In the genomic region with DNA sequence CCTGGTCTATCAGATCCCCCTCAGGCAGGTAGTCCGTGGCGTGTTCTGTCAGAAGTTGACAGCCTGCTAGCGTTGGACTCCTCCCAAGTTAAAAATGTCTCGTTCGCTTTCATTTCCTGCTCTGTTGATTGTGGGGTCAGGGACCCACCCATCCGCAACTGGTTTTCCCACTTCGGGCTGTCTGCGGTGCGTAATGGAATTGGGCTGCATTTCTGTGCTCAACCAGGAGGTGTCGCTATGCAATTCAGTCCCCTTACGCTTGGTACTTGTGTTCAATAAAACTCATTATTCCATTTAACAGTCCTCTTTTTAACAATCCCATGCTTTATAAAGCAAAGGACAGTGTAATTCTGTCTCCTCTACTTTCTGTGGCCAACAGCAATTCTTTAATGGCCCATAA, we compare ENCODE assay signal across 8 mouse cellular contexts. TPM values are rescaled to one million over a fixed set of nuclear protein-coding genes. Genes with fewer than 3 reads are reported as not detected.
DNase-seq lines count a peak whose midpoint lies in the region; ATAC-seq lines count a peak whose summit lies in the region.

No protein-coding gene starts in this region.

- DNase-seq in forebrain, embryonic 10.5 days (ENCODE audit: extremely low spot score, low spot score) = no peak
- DNase-seq in right cerebral cortex, adult 18-20 months = peak; percentile 17
- no peak for DNase-seq in right cerebral cortex, postnatal 10 days (ENCODE audit: low spot score in 2 of 2)
- DNase-seq in heart, postnatal 4 days = peak; percentile 40
- peak; percentile 43 for DNase-seq in midbrain, embryonic 14.5 days
- DNase-seq in cerebellum, adult 11-12 months = no peak

- no peak overlapping the region for H3K9ac ChIP-seq in forebrain, embryonic 12.5 days
- no peak overlapping the region for H3K9ac ChIP-seq in midbrain, embryonic 14.5 days (replicated peaks; ENCODE audit: low read length)

- no peak overlapping the region for H3K4me3 ChIP-seq in forebrain, embryonic 10.5 days
- H3K4me3 ChIP-seq in forebrain, embryonic 12.5 days (replicated peaks) = no peak overlapping the region
- H3K4me3 ChIP-seq in midbrain, embryonic 14.5 days (replicated peaks; ENCODE audit: low read depth, low read length) = no peak overlapping the region

- no peak overlapping the region for H3K4me2 ChIP-seq in forebrain, embryonic 12.5 days
- H3K4me2 ChIP-seq in midbrain, embryonic 14.5 days (ENCODE audit: low read length) = no peak overlapping the region

- H3K9me3 ChIP-seq in forebrain, embryonic 10.5 days = 0 out of 2 replicates have a peak, but pooled peaks cover 4% of the 10 kb centered on the region
- H3K9me3 ChIP-seq in forebrain, embryonic 12.5 days = no peaks in the 10 kb centered on the region
- H3K9me3 ChIP-seq in midbrain, embryonic 14.5 days (ENCODE audit: control insufficient read depth, low read length) = no peaks in the 10 kb centered on the region

- ATAC-seq in forebrain, embryonic 12.5 days (ENCODE audit: low FRiP score) = no peak
- ATAC-seq in midbrain, embryonic 14.5 days (ENCODE audit: low FRiP score, low TSS enrichment) = no peak
- no peak for ATAC-seq in erythroid progenitor cell, adult 5-6 weeks (replicated peaks; ENCODE audit: low FRiP score, poor library complexity, severe bottlenecking)

- H3K4me1 ChIP-seq in forebrain, embryonic 10.5 days = peaks cover 75% of the 10 kb centered on the region
- peaks cover 53% of the 10 kb centered on the region for H3K4me1 ChIP-seq in forebrain, embryonic 12.5 days
- H3K4me1 ChIP-seq in midbrain, embryonic 14.5 days (ENCODE audit: control insufficient read depth, insufficient read depth, low read length) = peaks cover 29% of the 10 kb centered on the region

- WGBS in forebrain, embryonic 10.5 days = 43% methylated on average over 11 of the region's 11 CpGs
- WGBS in forebrain, embryonic 12.5 days = 56% methylated on average over 11 of the region's 11 CpGs
- WGBS in midbrain, embryonic 14.5 days = 56% methylated on average over 11 of the region's 11 CpGs

- H3K27ac ChIP-seq in forebrain, embryonic 10.5 days = peak overlapping the region; percentile 85; the same call in 1 of the 2 replicates
- H3K27ac ChIP-seq in forebrain, embryonic 12.5 days = no peak overlapping the region
- H3K27ac ChIP-seq in midbrain, embryonic 14.5 days (replicated peaks; ENCODE audit: low read depth, low read length) = no peak overlapping the region

- no peaks in the 10 kb centered on the region for H3K36me3 ChIP-seq in forebrain, embryonic 10.5 days (replicated peaks)
- no peaks in the 10 kb centered on the region for H3K36me3 ChIP-seq in forebrain, embryonic 12.5 days (replicated peaks)
- no peaks in the 10 kb centered on the region for H3K36me3 ChIP-seq in midbrain, embryonic 14.5 days (ENCODE audit: control insufficient read depth, insufficient read depth, low read length)

- H3K27me3 ChIP-seq in forebrain, embryonic 10.5 days (ENCODE audit: poor library complexity, severe bottlenecking) = peaks cover 58% of the 10 kb centered on the region
- peaks cover 26% of the 10 kb centered on the region for H3K27me3 ChIP-seq in forebrain, embryonic 12.5 days
- H3K27me3 ChIP-seq in midbrain, embryonic 14.5 days (ENCODE audit: control insufficient read depth, insufficient read depth, low read length) = no peaks in the 10 kb centered on the region

RNA-seq across cellular contexts. Expression of a gene that starts 31.0 kb away (rescaled TPM):
- polyA plus RNA-seq in forebrain, embryonic 10.5 days (2016; fragmentation: Nextera tagmentation; extraction: Ambion mirVana) = 12.8 and 14.3 TPM in 2 replicates
- 14.8 and 17.4 TPM in 2 replicates for polyA plus RNA-seq in forebrain, embryonic 12.5 days (2016; fragmentation: Nextera tagmentation; extraction: Ambion mirVana)
- total RNA-seq in heart, postnatal 4 days (2021) = 1 to 10 TPM; 5.8 to 6.3 TPM
- polyA plus RNA-seq in midbrain, embryonic 14.5 days (2014; fragmentation: Nextera tagmentation; extraction: Ambion mirVana) = 14.1 and 19.4 TPM in 2 replicates
- total RNA-seq in erythroid progenitor cell, adult 5-6 weeks (2015; ENCODE audit: low replicate concordance) = 0.72 and 2.9 TPM in 2 replicates
- total RNA-seq in erythroid progenitor cell, adult 5-6 weeks (2017; ENCODE audit: low replicate concordance) = 0.77 TPM in 1 of 2 replicates, not detected in the other

Comparison
In these comparisons a context has a peak if more than half of its experiments do, and no peak if none do; other contexts are left out.
1. DNase-seq: peak in right cerebral cortex, adult 18-20 months (single experiment), heart, postnatal 4 days (single experiment) and midbrain, embryonic 14.5 days (single experiment); none in forebrain, embryonic 10.5 days (single experiment), right cerebral cortex, postnatal 10 days (0 of 2) and cerebellum, adult 11-12 months (single experiment).